Mouse (Mus musculus): Measurements from ENCODE around the gene Znhit3. TPM values are rescaled to one million over a fixed set of nuclear protein-coding genes. Genes with fewer than 3 reads are reported as not detected.

Znhit3 gene
- total RNA-seq, 1 experiment from 2014 or later = 11.8 TPM

- ATAC-seq (ENCODE audit: extremely low read depth, insufficient number of reproducible peaks, low FRiP score, poor library complexity, severe bottlenecking) = no peak
Measured at GRCm38 (mm10) chr11:84939508-84940053, 23.4 kb upstream of the Znhit3 start.

DNA sequence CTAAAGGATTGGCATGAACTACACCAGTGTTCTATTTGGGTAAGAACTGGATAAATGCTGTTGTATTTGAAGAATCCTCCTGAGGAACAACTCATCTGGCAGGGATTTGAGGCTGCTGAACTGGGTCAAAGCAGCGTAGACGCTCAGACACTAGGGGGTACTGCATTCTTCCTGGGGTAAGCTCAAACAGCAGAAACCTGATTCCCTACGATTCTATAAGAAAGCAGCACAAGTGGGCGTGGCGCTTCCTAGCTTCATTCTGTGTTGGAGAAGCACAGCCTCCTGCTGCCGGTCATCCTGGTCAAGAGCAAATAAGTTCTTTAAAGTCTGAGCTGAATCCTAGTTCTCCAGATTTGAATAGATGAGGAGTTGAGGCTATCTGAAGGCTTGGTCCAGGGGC lies 16.1 kb upstream of the Znhit3 start:
- no peak for ATAC-seq (ENCODE audit: extremely low read depth, insufficient number of reproducible peaks, low FRiP score, poor library complexity, severe bottlenecking)

GRCm38 (mm10) chr11:84920981-84921380 lies 4.8 kb upstream of the Znhit3 start:
- no peak for ATAC-seq (ENCODE audit: extremely low read depth, insufficient number of reproducible peaks, low FRiP score, poor library complexity, severe bottlenecking)

GRCm38 (mm10) chr11:84919951-84920350 lies 3.8 kb upstream of the Znhit3 start:
- ATAC-seq (ENCODE audit: extremely low read depth, insufficient number of reproducible peaks, low FRiP score, poor library complexity, severe bottlenecking) = no peak

DNA sequence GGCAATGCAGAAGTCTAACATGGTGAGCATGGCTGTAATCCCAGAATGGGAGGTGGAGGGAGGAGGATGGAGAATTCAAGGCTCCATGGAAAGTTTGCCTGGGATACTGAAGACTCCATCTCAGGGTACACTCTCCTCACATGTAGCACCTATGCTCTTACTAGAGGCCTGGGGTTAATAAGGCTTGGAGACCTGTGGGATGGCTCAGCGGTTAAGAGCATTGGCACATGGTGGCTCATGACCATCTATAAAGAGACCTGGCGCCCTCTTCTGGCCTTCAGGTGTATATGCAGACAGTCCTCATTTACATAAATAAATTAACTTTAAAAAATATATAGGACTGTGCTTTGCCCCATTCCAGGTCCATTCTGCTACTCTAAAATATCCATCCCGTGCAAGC lies 3.1 kb upstream of the Znhit3 start:
- peak; percentile 58 for ATAC-seq (ENCODE audit: extremely low read depth, insufficient number of reproducible peaks, low FRiP score, poor library complexity, severe bottlenecking)

DNA sequence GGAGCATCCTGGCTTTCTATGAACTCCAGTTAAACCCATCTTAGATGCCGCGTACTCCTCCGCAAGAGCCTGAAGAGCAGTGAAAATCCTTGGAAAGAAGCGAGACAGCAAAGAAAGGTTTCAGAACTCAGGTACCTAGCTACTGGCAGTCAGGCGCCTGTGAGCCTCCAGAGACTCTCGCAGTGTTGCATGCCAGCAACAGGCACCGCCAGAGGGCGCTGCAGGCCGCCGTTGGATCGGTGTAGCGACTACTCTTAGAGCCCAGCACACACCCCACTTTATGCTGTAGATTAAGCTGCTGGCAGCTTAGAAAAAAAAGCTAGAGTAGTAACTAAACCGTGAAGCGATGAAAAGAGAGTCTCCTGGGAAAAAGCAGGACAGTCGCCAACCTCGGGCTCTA lies 2.3 kb upstream of the Znhit3 start:
- peak; percentile 60; the same call in 1 of the 2 replicates for ATAC-seq (ENCODE audit: extremely low read depth, insufficient number of reproducible peaks, low FRiP score, poor library complexity, severe bottlenecking)

- no peak for ATAC-seq (ENCODE audit: extremely low read depth, insufficient number of reproducible peaks, low FRiP score, poor library complexity, severe bottlenecking)
Measured at GRCm38 (mm10) chr11:84916703-84917300, 636 bp upstream of the Znhit3 start.

GRCm38 (mm10) chr11:84914673-84915072 lies 1.5 kb downstream of the Znhit3 start:
- ATAC-seq (ENCODE audit: extremely low read depth, insufficient number of reproducible peaks, low FRiP score, poor library complexity, severe bottlenecking) = no peak

- ATAC-seq (ENCODE audit: extremely low read depth, insufficient number of reproducible peaks, low FRiP score, poor library complexity, severe bottlenecking) = no peak
Measured at GRCm38 (mm10) chr11:84910411-84910810, 5.8 kb downstream of the Znhit3 start.

- no peak for ATAC-seq (ENCODE audit: extremely low read depth, insufficient number of reproducible peaks, low FRiP score, poor library complexity, severe bottlenecking)
Measured at GRCm38 (mm10) chr11:84908480-84908879, 7.7 kb downstream of the Znhit3 start.

- ATAC-seq (ENCODE audit: extremely low read depth, insufficient number of reproducible peaks, low FRiP score, poor library complexity, severe bottlenecking) = no peak
Measured at GRCm38 (mm10) chr11:84907081-84907480, 9.1 kb downstream of the Znhit3 start.

GRCm38 (mm10) chr11:84904597-84905144 lies 11.5 kb downstream of the Znhit3 start:
- no peak for ATAC-seq (ENCODE audit: extremely low read depth, insufficient number of reproducible peaks, low FRiP score, poor library complexity, severe bottlenecking)

DNA sequence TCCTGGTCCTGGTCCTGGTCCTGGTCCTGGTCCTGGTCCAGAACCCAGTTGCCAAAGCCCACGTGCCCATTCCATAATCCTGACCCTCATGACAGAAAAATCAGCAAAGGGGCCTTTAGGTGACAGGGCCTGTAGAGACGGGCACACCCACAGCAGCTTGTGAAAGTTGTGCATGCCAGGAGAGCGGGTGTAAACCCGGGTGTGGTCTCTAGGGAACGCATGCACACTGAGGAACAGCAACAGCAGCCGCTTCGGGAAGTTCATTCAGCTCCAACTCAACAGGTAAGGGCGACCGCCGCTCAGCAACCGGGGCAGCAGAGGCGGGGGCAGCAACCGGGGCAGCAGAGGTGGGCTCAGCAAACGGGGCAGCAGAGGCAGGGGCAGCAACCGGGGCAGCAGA lies 23.1 kb downstream of the Znhit3 start:
- ATAC-seq (ENCODE audit: extremely low read depth, insufficient number of reproducible peaks, low FRiP score, poor library complexity, severe bottlenecking) = no peak

DNA sequence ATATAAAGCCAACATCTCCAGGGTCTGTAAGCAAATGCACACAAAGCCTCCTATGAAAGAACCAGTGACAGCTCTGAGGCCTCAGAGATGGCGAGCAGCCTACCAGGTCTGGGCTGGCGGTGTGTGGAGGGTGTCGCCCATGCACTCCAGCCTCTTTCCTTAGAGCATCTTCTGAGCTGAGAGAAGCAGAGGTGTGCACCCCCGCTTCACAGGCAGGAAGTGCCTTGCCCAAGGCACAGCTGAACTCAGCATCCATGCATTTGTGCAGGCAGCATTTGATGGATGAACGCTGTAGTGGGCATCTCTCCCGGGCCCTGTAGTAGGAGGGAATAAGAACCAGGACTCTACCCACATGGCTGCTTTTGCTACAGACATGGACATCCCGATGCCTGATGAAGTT lies 24.5 kb downstream of the Znhit3 start:
- no peak for ATAC-seq (ENCODE audit: extremely low read depth, insufficient number of reproducible peaks, low FRiP score, poor library complexity, severe bottlenecking)

DNA sequence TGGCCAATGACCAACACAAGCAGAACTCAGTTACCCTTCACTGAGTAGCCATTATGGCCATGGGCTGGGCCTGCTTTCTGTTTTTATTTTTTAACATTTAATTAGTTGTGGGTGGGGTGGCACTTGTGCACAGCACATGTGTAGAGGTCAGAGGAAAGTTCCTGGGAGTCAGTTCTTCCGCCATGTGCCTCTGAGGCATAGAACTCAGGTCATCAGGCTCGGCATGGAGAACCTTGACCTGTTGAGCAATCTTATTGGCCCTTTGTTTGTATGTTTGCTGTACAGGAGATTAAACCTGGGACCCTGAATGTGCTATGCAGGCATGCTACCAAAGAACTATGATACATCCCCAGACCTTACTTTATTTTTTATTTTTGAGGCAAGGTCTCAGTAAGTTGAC lies 26.7 kb downstream of the Znhit3 start:
- ATAC-seq (ENCODE audit: extremely low read depth, insufficient number of reproducible peaks, low FRiP score, poor library complexity, severe bottlenecking) = no peak

GRCm38 (mm10) chr11:84888025-84888424 lies 28.1 kb downstream of the Znhit3 start:
- ATAC-seq (ENCODE audit: extremely low read depth, insufficient number of reproducible peaks, low FRiP score, poor library complexity, severe bottlenecking) = no peak

DNA sequence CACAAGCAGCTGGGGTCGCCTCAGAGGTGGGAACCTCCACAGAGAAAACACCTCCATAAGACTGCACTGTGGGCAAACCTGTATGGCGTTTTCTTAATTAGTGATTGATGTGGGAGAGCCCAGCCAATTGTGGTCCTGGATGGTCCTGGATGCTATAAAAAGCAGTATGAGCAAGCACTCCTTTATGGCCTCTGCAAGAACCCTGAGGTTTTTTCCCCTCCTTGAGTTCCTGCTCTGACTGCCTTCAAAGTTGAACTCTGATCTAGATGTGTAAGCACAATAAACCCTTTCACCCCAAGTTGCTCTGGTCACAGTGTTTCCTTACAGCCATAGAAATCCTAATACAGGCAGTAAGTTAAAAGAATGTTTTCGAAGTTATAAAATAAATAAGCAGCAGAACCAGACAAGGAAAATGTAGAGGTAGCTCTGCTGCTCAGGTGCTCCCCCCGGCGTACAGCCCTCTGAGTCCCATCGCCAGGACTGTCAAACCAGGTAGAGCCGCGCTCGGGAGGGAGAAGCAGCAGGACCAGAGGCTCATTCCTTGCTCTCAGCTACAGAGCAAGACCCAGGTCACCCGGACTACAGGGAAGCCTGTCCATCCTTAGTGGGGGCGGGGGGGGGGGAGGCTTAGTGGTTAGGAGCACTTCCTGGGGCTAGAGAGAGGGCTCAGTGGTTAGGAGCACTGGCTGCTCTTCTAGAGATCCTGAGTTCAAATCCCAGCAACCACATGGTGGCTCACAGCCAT lies 29.2 kb downstream of the Znhit3 start:
- no peak for ATAC-seq (ENCODE audit: extremely low read depth, insufficient number of reproducible peaks, low FRiP score, poor library complexity, severe bottlenecking)

GRCm38 (mm10) chr11:84886236-84886635 lies 29.9 kb downstream of the Znhit3 start:
- ATAC-seq (ENCODE audit: extremely low read depth, insufficient number of reproducible peaks, low FRiP score, poor library complexity, severe bottlenecking) = no peak

DNA sequence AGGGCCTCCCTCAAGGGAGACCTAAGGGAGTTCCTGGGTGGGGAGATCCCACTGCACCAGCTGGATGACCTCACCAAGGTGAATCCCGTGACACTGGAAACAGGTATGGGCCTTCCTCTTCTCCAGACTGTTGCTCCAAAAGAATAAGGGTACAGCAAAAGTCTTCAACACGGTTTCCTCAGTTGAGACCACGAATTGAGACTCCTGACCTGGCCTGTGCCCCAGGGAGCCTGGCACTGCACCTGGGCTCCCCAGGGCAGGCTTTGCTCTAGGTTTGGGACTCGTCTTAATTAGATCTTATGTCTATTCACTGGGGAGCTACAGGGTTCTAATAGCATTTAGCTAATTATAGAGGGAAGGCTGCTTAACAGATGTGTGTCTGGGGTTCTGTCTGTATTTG lies 30.9 kb downstream of the Znhit3 start:
- ATAC-seq (ENCODE audit: extremely low read depth, insufficient number of reproducible peaks, low FRiP score, poor library complexity, severe bottlenecking) = no peak

DNA sequence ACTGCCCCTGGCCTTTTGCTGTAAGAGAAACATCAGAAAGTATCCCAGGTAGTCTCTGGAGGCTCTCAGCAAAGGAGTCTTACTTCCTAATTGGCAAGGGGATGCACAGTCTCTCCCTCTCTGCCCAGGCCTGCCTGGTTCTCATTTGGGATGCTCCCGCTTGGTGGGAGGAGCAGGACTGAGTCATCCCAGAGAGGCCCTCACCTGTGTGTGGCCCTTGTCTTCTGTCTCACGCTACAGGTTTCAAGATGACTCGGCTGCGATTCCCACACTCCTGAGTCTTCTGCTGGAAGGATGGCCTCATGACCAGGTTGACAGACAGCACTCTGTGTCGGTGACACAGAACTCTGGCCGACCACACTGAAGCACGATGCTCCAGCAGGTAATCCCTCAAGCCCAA lies 33.8 kb downstream of the Znhit3 start:
- no peak for ATAC-seq (ENCODE audit: extremely low read depth, insufficient number of reproducible peaks, low FRiP score, poor library complexity, severe bottlenecking)

All from neutrophil, adult 5-6 weeks (primary cell).